Mouse (Mus musculus): ENCODE results near the gene Churc1. TPM values are rescaled to one million over a fixed set of nuclear protein-coding genes. Genes with fewer than 3 reads are reported as not detected.
"Not testable (repeated sequence)": the region's sequence is repeated elsewhere in the genome, so short reads cannot be mapped to it uniquely, and the experiment has no call there.

Churc1 gene
- polyA plus RNA-seq, 1 experiment from 2014 or later: 131 TPM

- TF ChIP-seq CTCF (IDR thresholded peaks at IDR 0.05; ENCODE audit: low read depth): no peak
- ATAC-seq (replicated peaks; ENCODE audit: low FRiP score, low read depth) (no peak), DNase-seq (ENCODE audit: low spot score) (no peak)
- Histone ChIP-seq H3K4me1 (replicated peaks; ENCODE audit: insufficient read depth, low read length) (no peaks in the 10 kb centered on the region), H3K27me3 (ENCODE audit: insufficient read depth, low read length) (no peaks in the 10 kb centered on the region), H3K27ac (no peak overlapping the region), H3K9me3 (replicated peaks; ENCODE audit: low read length) (no peaks in the 10 kb centered on the region), H3K36me3 (ENCODE audit: insufficient read depth, low read length) (no peaks in the 10 kb centered on the region), H3K4me3 (replicated peaks; ENCODE audit: low read depth, low read length) (no peak overlapping the region), H3K9ac (ENCODE audit: low read depth, low read length) (no peak overlapping the region), H3K4me2 (ENCODE audit: low read length) (no peak overlapping the region)
- WGBS: 49% methylated on average over 8 of the region's 8 CpGs
Observed at GRCm38 (mm10) chr12:76790446-76791084, 25.2 kb downstream of the Churc1 start.

- H3K9me3 ChIP-seq (replicated peaks; ENCODE audit: low read length): not testable (repeated sequence)
- 57% methylated on average over 14 of the region's 14 CpGs for WGBS
Observed at GRCm38 (mm10) chr12:76792540-76792939, 27.2 kb downstream of the Churc1 start.

GRCm38 (mm10) chr12:76795350-76795749, 30.0 kb downstream of the Churc1 start, which contains the start of gene Gpx2:
TSS of gene Gpx2 (minus strand) at chr12:76795554.
- no peak for DNase-seq (ENCODE audit: low spot score)
- Histone ChIP-seq H3K27ac (no peak within 1 kb of the TSS), H3K4me3 (replicated peaks; ENCODE audit: low read depth, low read length) (no peak within 1 kb of the TSS), H3K4me1 (replicated peaks; ENCODE audit: insufficient read depth, low read length) (no peaks in the 10 kb centered on the region), H3K4me2 (ENCODE audit: low read length) (no peak within 1 kb of the TSS), H3K27me3 (ENCODE audit: insufficient read depth, low read length) (no peaks in the 10 kb centered on the region), H3K9me3 (replicated peaks; ENCODE audit: low read length) (no peaks in the 10 kb centered on the region), H3K9ac (ENCODE audit: low read depth, low read length) (no peak within 1 kb of the TSS), H3K36me3 (ENCODE audit: insufficient read depth, low read length) (no peaks in the 10 kb centered on the region)
- ATAC-seq (replicated peaks; ENCODE audit: low FRiP score, low read depth): no peak
- 74% methylated on average over 5 of the region's 5 CpGs for WGBS
- no peak for TF ChIP-seq CTCF (IDR thresholded peaks at IDR 0.05; ENCODE audit: low read depth)

More at GRCm38 (mm10) chr12:76792540-76792939, 27.2 kb downstream of the Churc1 start:
- not testable (repeated sequence) for H3K4me1 ChIP-seq (replicated peaks; ENCODE audit: insufficient read depth, low read length); H3K4me3 ChIP-seq (replicated peaks; ENCODE audit: low read depth, low read length); H3K27me3 ChIP-seq (ENCODE audit: insufficient read depth, low read length); H3K36me3 ChIP-seq (ENCODE audit: insufficient read depth, low read length); DNase-seq (ENCODE audit: low spot score); H3K27ac ChIP-seq; H3K4me2 ChIP-seq (ENCODE audit: low read length); H3K9ac ChIP-seq (ENCODE audit: low read depth, low read length); ATAC-seq (replicated peaks; ENCODE audit: low FRiP score, low read depth)
- peak; percentile 14; the same call in 1 of the 2 replicates for TF ChIP-seq CTCF (IDR thresholded peaks at IDR 0.05; ENCODE audit: low read depth)

GRCm38 (mm10) chr12:76796938-76797539, 31.7 kb downstream of the Churc1 start:
- H3K27me3 ChIP-seq (ENCODE audit: insufficient read depth, low read length): no peaks in the 10 kb centered on the region
- ATAC-seq (replicated peaks; ENCODE audit: low FRiP score, low read depth): no peak
- no peak overlapping the region for H3K4me2 ChIP-seq (ENCODE audit: low read length)
- DNase-seq (ENCODE audit: low spot score): no peak
- 82% methylated on average over 7 of the region's 7 CpGs for whole genome bisulfite sequencing
- H3K9me3 ChIP-seq (replicated peaks; ENCODE audit: low read length): no peaks in the 10 kb centered on the region
- no peaks in the 10 kb centered on the region for H3K4me1 ChIP-seq (replicated peaks; ENCODE audit: insufficient read depth, low read length)
- no peak overlapping the region for H3K9ac ChIP-seq (ENCODE audit: low read depth, low read length)
- no peaks in the 10 kb centered on the region for H3K36me3 ChIP-seq (ENCODE audit: insufficient read depth, low read length)
- no peak for TF ChIP-seq CTCF (IDR thresholded peaks at IDR 0.05; ENCODE audit: low read depth)
- H3K4me3 ChIP-seq (replicated peaks; ENCODE audit: low read depth, low read length): no peak overlapping the region
- H3K27ac ChIP-seq: no peak overlapping the region

- Histone ChIP-seq H3K4me2 (ENCODE audit: low read length) (no peak overlapping the region), H3K36me3 (ENCODE audit: insufficient read depth, low read length) (no peaks in the 10 kb centered on the region), H3K4me3 (replicated peaks; ENCODE audit: low read depth, low read length) (no peak overlapping the region), H3K9me3 (replicated peaks; ENCODE audit: low read length) (no peaks in the 10 kb centered on the region), H3K27ac (no peak overlapping the region), H3K4me1 (replicated peaks; ENCODE audit: insufficient read depth, low read length) (no peaks in the 10 kb centered on the region), H3K27me3 (ENCODE audit: insufficient read depth, low read length) (no peaks in the 10 kb centered on the region), H3K9ac (ENCODE audit: low read depth, low read length) (no peak overlapping the region)
- ATAC-seq (replicated peaks; ENCODE audit: low FRiP score, low read depth) (no peak), DNase-seq (ENCODE audit: low spot score) (no peak)
- 77% methylated on average over 5 of the region's 5 CpGs for WGBS
- TF ChIP-seq CTCF (IDR thresholded peaks at IDR 0.05; ENCODE audit: low read depth): no peak
Observed at GRCm38 (mm10) chr12:76798008-76798720, 32.8 kb downstream of the Churc1 start.

GRCm38 (mm10) chr12:76803028-76803427, 37.7 kb downstream of the Churc1 start:
- DNase-seq (ENCODE audit: low spot score): no peak
- no peak for TF ChIP-seq CTCF (IDR thresholded peaks at IDR 0.05; ENCODE audit: low read depth)
- no peak overlapping the region for H3K27ac ChIP-seq
- no peak overlapping the region for H3K4me2 ChIP-seq (ENCODE audit: low read length)
- 90% methylated on average over 10 of the region's 10 CpGs for WGBS
- no peak overlapping the region for H3K9ac ChIP-seq (ENCODE audit: low read depth, low read length)
- no peaks in the 10 kb centered on the region for H3K36me3 ChIP-seq (ENCODE audit: insufficient read depth, low read length)
- no peaks in the 10 kb centered on the region for H3K9me3 ChIP-seq (replicated peaks; ENCODE audit: low read length)
- no peaks in the 10 kb centered on the region for H3K4me1 ChIP-seq (replicated peaks; ENCODE audit: insufficient read depth, low read length)
- no peaks in the 10 kb centered on the region for H3K27me3 ChIP-seq (ENCODE audit: insufficient read depth, low read length)
- H3K4me3 ChIP-seq (replicated peaks; ENCODE audit: low read depth, low read length): no peak overlapping the region
- no peak for ATAC-seq (replicated peaks; ENCODE audit: low FRiP score, low read depth)

All from kidney, postnatal 0 days (tissue).